Mouse (Mus musculus) CH12.LX (cell line): ENCODE results near the gene Ggt5. TPM values are rescaled to one million over a fixed set of nuclear protein-coding genes. Genes with fewer than 3 reads are reported as not detected.

Experiments used
- DNase-seq: peaks from one replicate; pipeline ENCODE4 v3.0.0-alpha.2; 2013; ENCODE audit errors: extremely low read depth
- H3K27ac ChIP-seq: 2 replicates; pipeline ENCODE4 v1.5.1; 2012; ENCODE audit warnings: low read depth, mild to moderate bottlenecking, control low read depth, moderate library complexity; ENCODE audit not compliant: insufficient read depth
- H3K27me3 ChIP-seq: replicated peaks from 2 replicates; pipeline ENCODE3; 2012; ENCODE audit warnings: inconsistent platforms
- H3K36me3 ChIP-seq, 2 experiments: replicated peaks in 1 of 2; 2 replicates each; pipeline versions ENCODE3 to v1.6.1; 2012; ENCODE audit warnings: inconsistent platforms in 1 of 2, low read length in 1 of 2, mild to moderate bottlenecking in 1 of 2, mixed read lengths in 1 of 2, moderate library complexity in 1 of 2; ENCODE audit not compliant: control insufficient read depth in 1 of 2, insufficient read depth in 1 of 2
- H3K4me1 ChIP-seq, 2 experiments: 2 replicates each; pipeline ENCODE4 v1.6.1; 2012; ENCODE audit warnings: inconsistent platforms in 1 of 2, moderate library complexity in 1 of 2; ENCODE audit not compliant: insufficient read depth in 2 of 2, control insufficient read depth in 1 of 2
- H3K4me2 ChIP-seq: 2 replicates; pipeline ENCODE4 v1.6.1; 2012; ENCODE audit warnings: low read depth, mild to moderate bottlenecking, control low read depth; ENCODE audit not compliant: poor library complexity, insufficient read depth, severe bottlenecking
- H3K4me3 ChIP-seq, 3 experiments: fragments of 150-350 bp in 1 of 3; sonication (generic) in 1 of 3; replicated peaks in 1 of 3; 2 replicates each; pipeline versions ENCODE3 to v1.5.1; 2011 to 2012; ENCODE audit warnings: low read depth in 2 of 3, low read length in 2 of 3, mild to moderate bottlenecking in 2 of 3, moderate library complexity in 2 of 3, control low read depth in 1 of 3, improper control_type of control experiment in 1 of 3, inconsistent platforms in 1 of 3, mixed read lengths in 1 of 3; ENCODE audit not compliant: poor library complexity in 1 of 3
- H3K79me2 ChIP-seq: replicated peaks from 2 replicates; pipeline ENCODE4 v1.6.1; 2012; ENCODE audit warnings: mild to moderate bottlenecking, moderate library complexity; ENCODE audit not compliant: control insufficient read depth, poor library complexity, insufficient read depth, severe bottlenecking; ENCODE audit errors: extremely low read depth
- H3K9ac ChIP-seq: 2 replicates; pipeline ENCODE4 v1.6.1; 2012; ENCODE audit warnings: low read depth, mild to moderate bottlenecking, control low read depth, moderate library complexity; ENCODE audit not compliant: insufficient read depth
- H3K9me3 ChIP-seq: replicated peaks from 2 replicates; pipeline ENCODE3; 2012; ENCODE audit warnings: low read length, inconsistent platforms, mixed read lengths
- BHLHE40 ChIP-seq: IDR thresholded peaks from 2 replicates; pipeline ENCODE4 v1.6.1; 2011; ENCODE audit warnings: mild to moderate bottlenecking, low read depth, low read length, improper control_type of control experiment
- CHD2 ChIP-seq: IDR thresholded peaks from 2 replicates; pipeline ENCODE4 v1.6.1; 2011; ENCODE audit warnings: low read length, improper control_type of control experiment
- ELF1 ChIP-seq: IDR thresholded peaks from 2 replicates; pipeline ENCODE4 v1.6.1; 2014; ENCODE audit warnings: low read depth, mild to moderate bottlenecking, inconsistent platforms, low read length, improper control_type of control experiment
- ETS1 ChIP-seq: conservative IDR thresholded peaks from 2 replicates; pipeline ENCODE4 v1.6.1; 2012; ENCODE audit warnings: low read depth, mild to moderate bottlenecking, inconsistent platforms, low read length, improper control_type of control experiment, moderate library complexity
- IRF4 ChIP-seq: IDR thresholded peaks from 2 replicates; pipeline ENCODE4 v1.6.1; 2014; ENCODE audit warnings: low read depth, mild to moderate bottlenecking, inconsistent platforms, low read length, improper control_type of control experiment
- JUN ChIP-seq: IDR thresholded peaks from 2 replicates; pipeline ENCODE4 v1.6.1; 2011; ENCODE audit warnings: low read depth, mild to moderate bottlenecking, low read length, improper control_type of control experiment, moderate library complexity; ENCODE audit not compliant: insufficient read depth
- JUND ChIP-seq: conservative IDR thresholded peaks from 2 replicates; pipeline ENCODE4 v1.6.1; 2011; ENCODE audit warnings: low read depth, low read length, improper control_type of control experiment
- KAT2A ChIP-seq: IDR thresholded peaks from 2 replicates; pipeline ENCODE4 v1.6.1; 2012; ENCODE audit warnings: low read length, improper control_type of control experiment, inconsistent platforms; ENCODE audit not compliant: insufficient replicate concordance
- MAFK ChIP-seq: IDR thresholded peaks from 2 replicates; pipeline ENCODE4 v1.6.1; 2011; ENCODE audit warnings: low read length, improper control_type of control experiment; ENCODE audit not compliant: insufficient replicate concordance
- MAZ ChIP-seq: IDR thresholded peaks from 2 replicates; pipeline ENCODE4 v1.6.1; 2012; ENCODE audit warnings: low read depth, mild to moderate bottlenecking, inconsistent platforms, low read length, improper control_type of control experiment, moderate library complexity
- MEF2A ChIP-seq: IDR thresholded peaks from 2 replicates; pipeline ENCODE4 v1.6.1; 2014; ENCODE audit warnings: low read depth, mild to moderate bottlenecking, inconsistent platforms, low read length, improper control_type of control experiment, borderline replicate concordance
- MXI1 ChIP-seq: IDR thresholded peaks from 2 replicates; pipeline ENCODE4 v1.6.1; 2011; ENCODE audit warnings: mild to moderate bottlenecking, low read depth, low read length, improper control_type of control experiment
- NELFE ChIP-seq: IDR thresholded peaks from 2 replicates; pipeline ENCODE4 v1.6.1; 2011; ENCODE audit warnings: low read depth, low read length, improper control_type of control experiment
- PAX5 ChIP-seq: IDR thresholded peaks from 2 replicates; pipeline ENCODE4 v1.6.1; 2012; ENCODE audit warnings: low read length, inconsistent platforms, mixed read lengths
- POLR2AphosphoS2 ChIP-seq: IDR thresholded peaks from 2 replicates; pipeline ENCODE4 v1.6.1; 2011; ENCODE audit warnings: low read depth, low read length, improper control_type of control experiment
- RAD21 ChIP-seq: IDR thresholded peaks from 2 replicates; pipeline ENCODE4 v1.6.1; 2011; ENCODE audit warnings: low read depth, mild to moderate bottlenecking, low read length, improper control_type of control experiment, moderate library complexity
- RCOR1 ChIP-seq: conservative IDR thresholded peaks from 2 replicates; pipeline ENCODE4 v1.6.1; 2012; ENCODE audit warnings: low read depth, mild to moderate bottlenecking, inconsistent platforms, low read length, improper control_type of control experiment
- SIN3A ChIP-seq: IDR thresholded peaks from 2 replicates; pipeline ENCODE4 v1.6.1; 2012; ENCODE audit warnings: low read length, improper control_type of control experiment, inconsistent platforms
- TBP ChIP-seq: conservative IDR thresholded peaks from 2 replicates; pipeline ENCODE4 v1.6.1; 2011; ENCODE audit warnings: low read depth, low read length, improper control_type of control experiment
- TCF12 ChIP-seq: IDR thresholded peaks from 2 replicates; pipeline ENCODE4 v1.6.1; 2014; ENCODE audit warnings: low read depth, mild to moderate bottlenecking, inconsistent platforms, low read length, improper control_type of control experiment
- UBTF ChIP-seq: IDR thresholded peaks from 2 replicates; pipeline ENCODE4 v1.6.1; 2012; ENCODE audit warnings: low read depth, mild to moderate bottlenecking, inconsistent platforms, low read length, improper control_type of control experiment, moderate library complexity
- ZMIZ1 ChIP-seq: IDR thresholded peaks from 2 replicates; pipeline ENCODE4 v1.6.1; 2012; ENCODE audit warnings: low read depth, mild to moderate bottlenecking, inconsistent platforms, low read length, improper control_type of control experiment
- dilution Hi-C: fragments of 300-500 bp; cut with MboI; formaldehyde crosslinking; loops from 2 replicates; pipeline ENCODE4 v1.14.3; 2020; ENCODE audit warnings: low sequenced_read_pairs; ENCODE audit not compliant: extremely low pct_unique_long_range_greater_than_20kb, extremely low pct_ligation_motif_present
- in situ Hi-C: fragments of 300-500 bp; cut with MboI; formaldehyde crosslinking; loops from 3 replicates; pipeline ENCODE4 v1.14.3; 2019; ENCODE audit warnings: low sequenced_read_pairs, low pct_ligation_motif_present, low pct_unique_long_range_greater_than_20kb, mixed read lengths
- polyA plus RNA-seq: library from polyadenylated mRNA; unstranded; fragments of >175 nt; gene quantifications from 2 replicates; pipeline ENCODE4 v1.2.1, GENCODE M21; 2012; ENCODE audit warnings: low read depth; ENCODE audit not compliant: insufficient read length
- total RNA-seq, 2 experiments: library from RNA; depleted of rRNA; stranded (reverse); fragments of 300-350 nt in 1 of 2; fragments of >200 nt in 1 of 2; gene quantifications; 2 replicates each; pipeline ENCODE4 v1.2.3; 2012 to 2014

Gene Ggt5
- total and polyA plus RNA-seq, 3 experiments, result not detected

DNA sequence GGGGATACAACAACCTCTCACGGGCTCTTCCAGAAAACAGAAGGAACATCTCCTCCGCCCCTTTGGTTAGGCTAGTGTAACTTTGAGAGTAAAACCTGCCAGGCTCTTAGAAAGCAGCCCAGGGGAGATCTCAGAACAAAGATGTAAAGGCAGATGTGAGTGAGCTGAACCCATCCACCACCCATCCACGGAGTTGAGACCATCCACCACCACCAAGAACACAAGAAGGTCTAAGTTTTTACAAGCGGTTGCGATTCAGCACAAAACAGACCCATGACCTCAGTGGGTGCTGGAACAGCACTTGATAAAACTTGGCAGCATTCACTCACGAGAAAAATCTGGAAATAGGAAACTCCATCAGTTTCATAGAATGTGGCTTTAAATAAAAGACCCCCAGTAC, 36.8 kb downstream of the Ggt5 start:
- Histone ChIP-seq H3K4me2 (no peak overlapping the region), H3K4me1 (no peaks in the 10 kb centered on the region), H3K79me2 (no peaks in the 10 kb centered on the region), H3K9me3 (peaks cover 12% of the 10 kb centered on the region), H3K27ac (no peak overlapping the region), H3K9ac (no peak overlapping the region), H3K27me3 (no peaks in the 10 kb centered on the region), H3K4me3 (no peak overlapping the region), H3K36me3 (no peaks in the 10 kb centered on the region)
- no peak for TF ChIP-seq MAFK
- TF ChIP-seq CHD2, result no peak
- TF ChIP-seq TBP, result no peak
- no peak for TF ChIP-seq ZMIZ1
- no peak for TF ChIP-seq MAZ
- no peak for TF ChIP-seq ETS1
- no peak for TF ChIP-seq MXI1
- no peak for TF ChIP-seq JUN
- TF ChIP-seq SIN3A, result no peak
- TF ChIP-seq KAT2A, result no peak
- no peak for TF ChIP-seq UBTF
- no peak for TF ChIP-seq PAX5
- TF ChIP-seq RAD21, result no peak
- no peak for DNase-seq
- in situ Hi-C loops, result no loop called here
- dilution Hi-C loops, result no loop called here

DNA sequence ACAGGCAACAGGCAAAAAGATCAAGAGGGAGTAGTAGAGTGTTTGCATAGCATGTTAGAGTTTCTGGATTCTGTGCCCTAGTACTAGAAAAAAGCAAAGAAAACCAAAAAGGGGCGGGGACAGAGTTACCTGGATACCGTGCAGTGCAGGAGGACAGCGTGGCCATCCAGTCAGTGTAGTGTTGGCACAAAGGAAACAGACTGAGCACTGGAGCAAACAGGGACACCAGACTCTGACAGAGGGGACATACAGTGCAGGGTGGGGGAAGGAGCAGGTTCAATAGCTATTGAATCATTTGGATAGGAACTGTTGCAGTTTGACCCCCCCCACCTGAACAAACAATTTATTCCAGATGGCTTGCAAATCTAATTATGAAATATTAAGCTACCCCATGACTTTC, 37.9 kb downstream of the Ggt5 start:
- in situ Hi-C loops, result no loop called here
- TF ChIP-seq ZMIZ1, result no peak
- TF ChIP-seq SIN3A, result no peak
- TF ChIP-seq UBTF, result no peak
- TF ChIP-seq MXI1, result no peak
- TF ChIP-seq JUND, result no peak
- TF ChIP-seq MAZ, result no peak
- no peak for TF ChIP-seq BHLHE40
- TF ChIP-seq NELFE, result no peak
- no peak for TF ChIP-seq RCOR1
- TF ChIP-seq MEF2A, result no peak
- TF ChIP-seq ETS1, result no peak
- TF ChIP-seq IRF4, result no peak
- no peak for TF ChIP-seq TCF12
- TF ChIP-seq ELF1, result no peak
- no peak for TF ChIP-seq POLR2AphosphoS2
- TF ChIP-seq, all 38 proteins: peak for 0
- Histone ChIP-seq H3K9me3 (peaks cover 9% of the 10 kb centered on the region), H3K27ac (no peak overlapping the region), H3K79me2 (no peaks in the 10 kb centered on the region), H3K4me1 (no peaks in the 10 kb centered on the region), H3K4me3 (no peak overlapping the region), H3K36me3 (no peaks in the 10 kb centered on the region), H3K27me3 (no peaks in the 10 kb centered on the region), H3K4me2 (no peak overlapping the region), H3K9ac (no peak overlapping the region)
- dilution Hi-C loops, result no loop called here
- no peak for DNase-seq
